Mouse (Mus musculus) left cerebral cortex, postnatal 25 days (tissue): ENCODE results near the gene Sumo3. TPM values are rescaled to one million over a fixed set of nuclear protein-coding genes. Genes with fewer than 3 reads are reported as not detected.
A peak's percentile ranks its signal among the peaks of the same experiment; 100 is the strongest.

Source experiments
- DNase-seq, 2 experiments: peaks; one replicate each; pipeline ENCODE4 v3.0.0; 2022; ENCODE audit warnings: low spot score in 2 of 2, mixed read lengths in 1 of 2
- intact Hi-C: fragments of 180-260 bp; cut with DNase I; formaldehyde crosslinking; loops from one replicate; pipeline ENCODE4 v1.15.1; 2025
- total RNA-seq, 2 experiments: library from RNA; stranded (reverse); gene quantifications; 2 replicates each; pipeline ENCODE4 v1.2.3; 2021

Gene Sumo3
- total RNA-seq, 2 experiments from 2014 or later: 133 to 140 TPM

DNA sequence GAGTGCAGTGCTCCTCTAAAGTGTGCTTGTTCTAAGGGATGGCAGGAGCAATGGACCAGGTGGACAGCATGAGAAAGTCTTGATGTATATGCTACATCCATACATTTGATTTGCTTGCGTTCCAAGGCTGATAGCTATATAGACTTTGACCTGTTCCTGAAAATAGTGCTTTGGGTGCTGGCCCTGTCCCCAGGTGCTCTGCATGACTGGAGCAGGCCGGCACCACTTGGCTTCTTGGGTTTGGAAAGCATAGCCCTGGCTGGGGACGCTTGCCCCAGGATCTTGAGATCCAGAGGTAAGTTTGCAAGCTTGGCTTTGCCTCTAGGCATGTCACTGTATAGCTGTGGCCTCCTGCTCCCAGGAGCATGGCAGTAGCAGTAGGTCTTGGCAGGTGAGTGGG lies 19.3 kb upstream of the Sumo3 start:
- DNase-seq: no peak
- intact Hi-C loops: loop anchor here (10.0 kb wide), 1 partner anchor 172 kb away; the partner anchor contains the start of gene Adarb1

DNA sequence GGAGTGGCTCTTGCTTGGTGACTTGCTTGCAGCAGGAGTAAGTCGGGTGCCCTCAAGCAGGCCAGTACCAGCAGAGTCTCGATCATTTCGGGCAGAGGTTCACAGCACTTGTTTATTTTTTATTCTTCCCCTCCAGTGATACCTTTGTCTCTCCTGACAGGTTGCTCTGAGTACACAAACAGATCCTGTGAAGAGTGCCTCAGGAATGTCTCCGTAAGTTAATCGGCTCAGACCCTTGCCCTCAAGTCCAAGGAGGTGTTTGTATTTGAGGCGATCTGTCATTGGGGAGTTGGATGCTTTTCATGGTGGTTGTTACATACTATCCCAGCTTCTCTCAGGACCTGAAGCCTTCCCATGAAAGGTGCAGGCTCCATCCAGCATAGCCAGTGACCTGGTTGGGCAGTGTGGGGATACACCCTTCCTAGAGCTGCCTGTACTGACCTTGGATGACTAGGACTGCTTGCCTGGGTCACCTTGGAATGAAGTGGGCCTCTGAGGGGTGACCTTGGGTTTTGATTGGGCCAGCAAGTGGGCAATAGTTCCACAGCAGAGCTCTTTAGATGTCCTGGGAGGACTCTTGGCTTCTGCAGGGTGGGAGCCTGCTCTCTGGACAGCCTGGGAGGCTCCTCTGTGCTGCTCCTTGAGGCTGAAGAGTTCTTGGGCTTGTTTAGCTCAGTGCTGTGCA lies 18.7 kb upstream of the Sumo3 start:
- no peak for DNase-seq
- intact Hi-C loops: loop anchor here (10.0 kb wide), 1 partner anchor 172 kb away; the partner anchor contains the start of gene Adarb1

DNA sequence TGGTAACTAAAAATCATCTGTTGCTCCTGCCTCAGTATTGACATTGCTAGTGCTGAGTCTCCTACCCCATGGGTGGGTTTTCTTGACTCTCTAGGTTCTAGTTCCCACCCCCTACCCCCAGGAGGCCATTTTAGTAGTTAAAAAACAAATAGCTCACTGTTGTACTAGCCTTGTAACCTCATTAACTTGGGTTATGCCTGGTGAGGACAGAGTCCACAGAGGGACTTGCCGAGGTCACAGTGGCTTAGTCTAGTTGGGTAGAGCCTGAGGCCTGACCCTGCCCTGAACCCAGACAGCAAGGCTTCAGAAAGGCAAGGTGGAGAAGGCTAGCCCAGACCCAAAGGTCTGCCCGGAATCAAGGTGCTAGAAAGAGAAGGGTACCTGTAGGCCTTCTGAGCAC lies 17.9 kb upstream of the Sumo3 start:
- intact Hi-C loops: loop anchor here (10.0 kb wide), 1 partner anchor 173 kb away; the partner anchor contains the start of gene Adarb1
- DNase-seq: no peak

DNA sequence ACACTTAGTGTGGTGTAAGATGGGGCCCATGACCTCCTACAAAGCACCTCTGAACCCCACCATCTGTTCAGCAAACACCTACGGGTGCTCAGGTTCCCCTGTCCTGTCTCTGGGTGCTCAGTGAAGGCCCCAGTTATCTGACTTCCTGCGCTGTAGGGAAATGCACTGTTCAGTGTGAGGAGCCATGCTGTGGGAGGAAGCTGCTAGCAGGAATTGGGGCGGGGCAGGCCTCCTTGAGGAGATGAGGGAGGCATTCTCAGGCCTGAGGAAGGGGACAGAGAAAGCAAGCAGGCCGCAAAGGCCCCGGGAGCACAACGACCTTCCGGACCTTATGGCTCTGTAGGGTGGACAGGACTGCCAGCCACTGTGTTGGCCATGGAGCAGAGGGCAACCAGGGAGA lies 16.8 kb upstream of the Sumo3 start:
- DNase-seq: no peak
- intact Hi-C loops: loop anchor here (10.0 kb wide), 1 partner anchor 174 kb away; the partner anchor contains the start of gene Adarb1

DNA sequence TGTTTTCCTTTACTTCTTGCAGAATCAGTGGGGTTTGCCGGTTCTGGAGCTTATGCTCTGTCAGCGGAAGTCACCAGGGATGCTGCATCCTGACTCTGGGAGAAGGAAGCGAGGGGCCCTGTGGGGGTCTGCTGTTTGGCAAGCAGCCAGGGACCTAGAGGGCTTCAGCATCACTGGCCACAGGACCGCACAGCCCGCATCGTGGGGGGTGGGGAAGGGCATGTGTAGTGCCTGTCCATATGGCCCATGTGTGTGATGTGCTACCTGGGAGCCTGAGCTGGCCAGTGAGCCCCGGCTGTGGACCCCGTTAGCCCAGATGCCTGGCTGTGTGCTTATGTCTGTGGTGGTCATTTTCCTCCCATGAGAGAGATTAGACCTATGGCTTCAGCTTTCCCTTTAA lies 16.1 kb upstream of the Sumo3 start:
- no peak for DNase-seq
- intact Hi-C loops: loop anchor here (2.0 to 10.0 kb wide), 2 partner anchors 21 to 175 kb away; partner anchors contain the start of gene Adarb1

DNA sequence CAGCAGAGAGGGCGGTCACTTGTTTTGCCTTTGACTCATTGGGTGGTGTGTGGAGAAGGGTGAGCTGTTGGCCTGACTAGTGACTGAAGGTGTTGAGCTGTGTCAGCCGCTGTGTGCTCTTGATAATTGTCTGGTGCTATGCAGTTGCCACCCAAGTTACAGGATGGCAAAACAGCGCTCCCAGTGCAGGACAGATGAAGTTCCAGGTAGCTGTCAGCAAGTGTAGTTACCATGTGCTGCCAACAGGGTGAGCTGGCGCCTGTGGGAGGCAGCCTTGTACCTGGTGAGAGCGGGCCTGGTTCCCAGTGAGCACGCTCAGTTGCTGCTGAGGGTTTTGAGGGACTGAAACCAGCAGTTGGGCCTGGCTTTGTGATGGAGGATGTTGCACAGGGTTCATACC lies 15.1 kb upstream of the Sumo3 start:
- peak in 1 of 2 experiments; percentile 61 for DNase-seq
- intact Hi-C loops: loop anchor here (2.0 kb wide), 1 partner anchor 20 kb away; no protein-coding TSS in a partner anchor

DNA sequence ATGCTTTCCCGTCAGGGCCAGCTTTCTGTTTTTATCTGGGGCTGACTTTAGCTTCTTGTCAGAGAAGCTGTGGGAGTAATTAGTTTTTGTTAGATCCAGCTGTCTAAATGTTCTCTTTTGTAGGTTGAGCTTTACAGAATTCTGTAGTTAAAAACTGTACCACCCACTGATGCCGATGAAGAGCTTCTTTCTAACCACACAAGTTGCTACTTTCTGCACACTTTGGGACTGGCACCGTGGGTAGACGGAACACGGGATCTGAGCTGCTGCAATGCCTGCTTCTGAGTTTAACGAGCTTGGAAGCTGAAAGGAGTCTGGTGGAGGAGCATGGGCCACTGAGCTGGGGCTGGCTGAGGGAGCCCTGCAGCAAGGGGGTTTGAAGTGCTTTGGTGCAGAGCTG lies 14.4 kb upstream of the Sumo3 start:
- intact Hi-C loops: loop anchor here (2.0 kb wide), 1 partner anchor 19 kb away; no protein-coding TSS in a partner anchor
- peak; percentile 72 to 95 for DNase-seq

DNA sequence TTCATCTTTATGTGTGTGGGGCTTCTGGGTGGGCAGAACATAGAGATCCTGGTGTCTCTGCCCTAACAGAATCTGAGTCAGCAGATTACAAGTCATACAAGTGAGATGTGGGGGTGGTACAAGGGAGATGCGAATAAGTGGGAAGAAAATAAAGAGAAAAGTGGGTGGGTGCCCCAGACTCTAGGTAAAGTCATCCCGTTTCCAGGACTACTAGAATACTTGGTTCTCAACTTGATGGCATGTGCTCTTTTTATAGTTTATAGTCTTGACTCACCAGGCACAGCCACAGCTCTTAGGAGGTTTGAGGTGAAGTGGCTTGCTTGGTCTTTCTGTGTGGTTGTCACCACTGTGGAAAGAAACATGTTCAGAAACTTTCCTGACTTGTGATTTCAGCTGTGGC lies 9.8 kb upstream of the Sumo3 start:
- DNase-seq: peak in 1 of 2 experiments; percentile 75
- intact Hi-C loops: no loop called here

DNA sequence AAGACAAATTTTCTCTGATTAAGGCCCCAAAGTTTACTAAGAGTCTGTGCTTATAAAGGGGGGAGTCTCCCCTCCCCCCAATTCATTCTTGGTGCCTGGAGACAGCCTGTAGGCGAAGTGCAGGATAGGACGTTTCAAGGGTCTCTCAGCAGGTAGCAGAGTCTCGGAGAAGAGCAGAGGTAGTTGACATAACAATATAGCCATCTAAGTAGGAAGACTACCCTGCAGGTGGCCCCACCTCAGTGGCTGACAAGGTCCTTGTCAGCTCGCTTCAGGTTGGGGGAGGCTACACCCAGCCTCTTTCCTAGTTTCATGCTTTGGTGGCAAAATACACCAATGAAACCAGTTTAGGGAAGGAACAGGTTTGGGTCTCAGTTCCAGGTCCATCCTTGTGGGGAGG lies 2.9 kb upstream of the Sumo3 start:
- DNase-seq: no peak
- intact Hi-C loops: no loop called here

DNA sequence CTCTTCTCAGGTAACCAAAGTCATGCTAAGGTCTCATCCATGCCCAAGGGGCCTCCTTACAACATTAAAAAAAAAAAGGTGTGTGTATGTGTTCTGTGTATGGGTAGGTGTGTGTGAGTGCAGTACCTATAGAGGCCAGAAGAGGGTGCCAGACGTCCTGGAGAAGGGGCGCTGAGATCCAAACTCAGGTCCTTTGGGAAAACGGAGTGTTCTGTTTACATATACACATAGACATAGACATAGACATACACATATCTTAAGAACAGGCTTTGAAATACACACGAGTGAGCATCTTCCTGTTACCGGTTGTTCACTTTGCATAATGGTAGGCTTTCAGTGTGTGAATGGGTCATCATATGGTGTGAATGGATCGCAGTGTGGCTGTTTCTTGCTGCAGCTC lies 1.8 kb upstream of the Sumo3 start:
- intact Hi-C loops: no loop called here
- no peak for DNase-seq

DNA sequence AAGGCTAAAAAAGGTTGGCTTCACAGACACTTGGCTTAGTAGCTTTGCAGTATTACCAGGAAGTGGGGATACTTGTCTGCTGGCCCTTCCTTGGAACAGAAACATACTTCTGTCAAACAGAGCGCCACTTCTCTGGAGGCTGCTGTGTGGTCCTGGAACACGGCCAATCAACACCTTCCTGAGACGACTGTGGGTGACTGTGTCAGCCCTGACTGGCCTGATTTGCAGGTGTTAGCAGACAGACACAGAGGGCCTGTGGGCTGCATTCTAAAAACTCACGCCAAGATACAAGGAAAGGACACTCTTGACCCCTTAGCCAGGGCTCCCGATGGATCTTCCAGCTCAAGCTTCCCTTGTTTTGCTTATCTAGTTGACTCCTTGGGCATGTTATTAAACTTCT lies 939 bp upstream of the Sumo3 start:
- intact Hi-C loops: loop anchor here (5.0 kb wide), 1 partner anchor 88 kb away; the partner anchor contains the start of gene Fam207a
- DNase-seq: no peak

DNA sequence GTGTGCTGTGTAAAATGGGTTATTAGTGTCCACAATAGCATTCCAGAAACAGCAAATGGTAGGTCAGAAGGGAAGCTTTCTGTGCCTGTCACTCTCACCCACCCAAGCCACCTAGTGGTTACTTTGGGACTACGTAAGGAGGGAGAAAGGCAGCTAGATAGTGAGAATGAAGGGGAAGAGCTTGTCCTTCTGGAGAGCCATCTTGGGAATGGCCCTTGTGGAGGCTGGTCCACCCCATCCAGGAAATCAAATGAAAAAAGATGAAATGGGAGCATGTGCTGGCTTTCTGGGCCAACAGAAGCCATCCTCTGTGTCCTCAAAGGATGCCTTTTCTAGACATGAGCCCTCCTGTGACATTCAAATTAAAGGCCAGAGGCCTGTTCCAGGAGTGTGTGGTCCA lies 529 bp upstream of the Sumo3 start:
- no peak for DNase-seq
- intact Hi-C loops: loop anchor here (5.0 kb wide), 1 partner anchor 88 kb away; the partner anchor contains the start of gene Fam207a

DNA sequence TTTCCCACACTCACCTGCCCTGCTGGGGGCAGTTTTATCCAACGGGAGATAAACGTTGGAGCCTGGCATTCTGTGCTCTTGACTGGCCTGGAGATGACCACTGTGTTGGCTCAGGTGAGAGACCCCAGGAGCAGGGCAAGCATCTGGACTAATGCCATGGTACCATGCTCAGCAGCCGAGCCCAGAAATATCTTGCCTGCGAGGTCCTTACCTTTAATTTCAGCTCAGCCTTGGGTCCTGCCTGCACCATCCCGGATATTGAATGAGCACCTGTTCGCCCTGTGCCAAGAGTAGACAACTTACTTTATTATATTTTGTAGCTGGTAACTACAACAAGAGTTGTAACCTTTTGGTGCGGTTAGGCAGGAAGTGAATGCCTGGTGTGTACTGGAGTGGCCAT lies 958 bp downstream of the Sumo3 start:
- no peak for DNase-seq
- intact Hi-C loops: loop anchor here (2.0 to 5.0 kb wide), 2 partner anchors 24 to 90 kb away; partner anchors contain the start of gene Fam207a

DNA sequence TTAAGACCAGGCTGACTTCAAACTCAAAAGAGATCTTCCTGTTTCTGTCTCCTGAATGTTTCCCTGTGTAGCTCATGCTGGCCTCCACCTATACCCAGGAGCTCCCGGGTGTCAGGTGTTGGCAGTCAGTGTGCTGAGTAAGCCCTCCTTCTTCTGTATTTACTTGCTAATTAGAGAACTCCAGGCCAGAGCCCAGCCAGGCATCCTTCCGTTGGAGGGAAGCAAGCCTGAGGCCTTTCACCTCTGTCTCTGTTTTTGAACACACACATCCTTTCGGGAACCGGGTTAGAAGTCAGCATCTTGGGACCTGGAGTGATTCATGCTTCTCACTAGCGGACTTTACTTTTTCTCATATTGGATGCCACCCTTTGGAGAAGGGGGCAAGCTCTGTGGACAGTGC lies 1.5 kb downstream of the Sumo3 start:
- DNase-seq: no peak
- intact Hi-C loops: loop anchor here (2.0 to 5.0 kb wide), 2 partner anchors 25 to 90 kb away; partner anchors contain the start of gene Fam207a

DNA sequence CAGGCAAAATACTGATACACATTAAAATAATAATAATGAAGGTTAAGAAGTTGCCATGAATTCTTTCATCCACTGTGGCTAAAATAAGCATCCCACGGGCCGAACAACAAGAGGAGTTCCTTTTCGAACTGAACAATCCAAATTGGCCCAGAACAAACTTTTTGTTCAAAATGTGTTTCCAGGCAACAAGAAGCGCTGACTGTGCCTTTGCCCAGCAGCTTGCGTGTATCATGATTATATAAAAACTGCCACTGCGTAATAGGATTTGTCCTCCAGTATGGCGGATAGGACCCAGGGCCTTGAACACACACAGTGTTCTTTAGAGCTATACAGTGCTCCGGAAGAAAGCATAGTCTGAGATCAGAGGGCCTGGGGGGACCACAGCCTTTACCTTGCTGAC lies 2.7 kb downstream of the Sumo3 start:
- peak in 1 of 2 experiments; percentile 50 for DNase-seq
- intact Hi-C loops: loop anchor here (5.0 kb wide), 1 partner anchor 91 kb away; the partner anchor contains the start of gene Fam207a

DNA sequence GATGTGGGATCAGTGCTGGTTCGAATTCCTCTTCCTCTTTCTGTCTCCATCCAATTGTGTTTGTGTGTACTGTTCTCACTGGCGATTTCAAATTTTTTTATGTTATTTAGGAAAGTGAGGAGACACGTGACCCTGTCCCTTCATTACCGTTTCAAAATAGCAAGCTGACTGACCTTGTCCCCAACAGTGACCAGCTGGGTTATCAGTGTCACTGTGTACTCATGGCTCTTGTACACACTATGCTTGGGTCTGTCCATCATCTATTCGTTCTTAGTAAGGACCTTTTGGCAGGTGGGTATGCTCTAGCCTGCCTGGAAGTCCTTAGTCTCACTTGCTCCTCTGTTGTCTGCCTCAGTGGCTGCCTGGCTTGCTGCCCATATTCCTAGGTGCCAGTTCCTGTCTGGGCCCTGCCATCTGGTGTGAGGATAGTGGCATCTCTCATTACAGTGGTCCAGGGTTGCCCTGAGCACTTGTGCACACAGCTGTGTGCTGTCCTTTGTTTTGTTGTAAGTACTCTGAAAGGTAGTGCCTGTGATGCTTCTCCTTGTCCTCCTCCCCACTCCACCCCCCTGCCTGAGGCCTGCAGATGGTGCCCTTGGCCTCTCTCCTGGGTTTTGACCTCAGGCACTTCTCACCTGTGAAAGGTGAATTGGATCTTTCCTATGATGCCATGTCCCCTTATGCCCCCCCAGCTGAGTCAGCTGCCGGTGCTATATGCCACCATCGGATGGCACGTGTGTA lies 4.5 kb downstream of the Sumo3 start:
- no peak for DNase-seq
- intact Hi-C loops: loop anchor here (2.0 kb wide), 1 partner anchor 20 kb away; no protein-coding TSS in a partner anchor

DNA sequence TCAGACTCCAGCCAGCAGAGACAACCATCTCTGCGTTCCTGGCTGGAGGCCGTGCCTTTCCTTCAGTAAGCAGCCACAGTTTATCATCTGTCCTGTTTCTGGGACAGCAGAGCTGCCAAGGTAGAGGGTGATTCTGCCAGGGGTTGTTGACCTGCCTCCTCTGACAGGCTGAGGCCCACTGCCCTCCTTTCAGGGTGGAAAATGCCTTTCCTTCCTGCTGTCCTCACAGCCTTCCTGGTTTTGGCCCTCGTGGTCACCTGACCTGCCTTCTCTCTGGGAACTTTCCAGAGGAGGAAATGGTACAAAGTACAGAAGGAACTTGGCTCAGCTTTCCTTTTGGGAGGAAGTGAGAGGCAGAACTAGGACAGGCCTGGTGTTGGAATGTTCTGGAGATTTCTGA lies 7.5 kb downstream of the Sumo3 start:
- intact Hi-C loops: no loop called here
- no peak for DNase-seq

DNA sequence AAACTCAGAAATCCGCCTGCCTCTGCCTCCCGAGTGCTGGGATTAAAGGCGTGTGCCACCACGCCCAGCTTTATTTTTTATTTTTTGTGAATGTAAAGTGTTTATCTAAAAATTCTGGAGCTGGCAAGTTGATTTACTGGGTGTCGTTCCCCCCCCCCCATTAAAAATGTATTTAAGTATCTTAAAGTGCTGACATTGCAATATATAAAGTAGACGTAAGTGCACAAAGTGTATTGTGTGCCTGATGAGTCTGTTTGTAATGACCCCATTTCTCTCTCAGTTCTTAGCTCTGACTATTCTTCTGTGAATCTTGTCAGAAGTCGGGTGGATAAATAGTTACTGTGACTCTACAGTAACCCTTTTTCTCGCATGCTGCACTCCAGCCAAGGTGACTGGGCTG lies 9.8 kb downstream of the Sumo3 start:
- intact Hi-C loops: no loop called here
- no peak for DNase-seq

DNA sequence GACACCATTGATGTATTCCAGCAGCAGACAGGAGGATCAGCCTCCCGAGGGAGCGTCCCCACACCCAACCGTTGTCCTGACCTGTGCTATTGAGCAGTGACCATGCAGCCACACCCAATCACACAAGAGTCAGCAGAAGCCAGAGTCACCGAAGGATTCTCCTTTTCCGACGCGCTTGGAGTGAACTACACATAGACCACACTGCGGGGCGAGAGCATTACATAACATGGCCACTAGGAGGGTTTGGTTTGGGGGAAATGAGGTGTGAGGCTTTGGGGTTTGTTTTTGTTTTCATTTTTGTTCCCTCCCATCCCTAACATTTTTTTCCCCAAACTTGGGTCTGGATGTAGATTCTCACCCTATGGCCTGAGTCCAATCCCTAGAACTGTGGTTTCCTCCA lies 10.3 kb downstream of the Sumo3 start:
- intact Hi-C loops: no loop called here
- no peak for DNase-seq

DNA sequence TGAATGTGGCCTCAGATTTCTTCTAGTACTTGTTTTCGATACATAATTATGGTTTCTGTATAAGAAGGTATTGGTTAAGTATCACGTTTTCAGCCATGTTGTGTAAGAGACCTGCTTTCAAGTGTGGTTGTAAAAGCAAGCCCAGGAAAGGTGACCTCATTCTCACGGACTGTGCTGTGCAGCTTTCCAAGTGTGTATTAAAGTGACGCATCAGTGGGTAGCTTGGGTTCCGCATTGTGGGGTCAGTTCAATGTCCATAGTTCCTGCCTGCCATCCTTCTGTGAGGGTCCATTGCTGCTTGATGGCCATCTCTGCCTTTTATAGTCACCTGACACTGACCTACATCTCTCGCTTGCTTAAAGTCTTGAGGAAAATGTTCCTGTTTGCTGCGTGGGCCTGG lies 11.0 kb downstream of the Sumo3 start:
- intact Hi-C loops: no loop called here
- DNase-seq: no peak
